Mouse (Mus musculus) limb, embryonic 14.5 days (tissue): ENCODE results near the gene Abi3. TPM values are rescaled to one million over a fixed set of nuclear protein-coding genes. Genes with fewer than 3 reads are reported as not detected.

Source experiments
- ATAC-seq: fragments of 200-750 bp; cut with Nextera tagmentation; 2 replicates; pipeline ENCODE4 v1.8.0; 2017; ENCODE audit warnings: low read depth, moderate number of reproducible peaks, moderate TSS enrichment; ENCODE audit not compliant: low FRiP score
- DNase-seq: peaks from one replicate; pipeline ENCODE4 v3.0.0-alpha.2; 2015; ENCODE audit warnings: low spot score
- H3K27ac ChIP-seq: fragments of 300-500 bp; sonication (generic); replicated peaks from 2 replicates; pipeline ENCODE4 v1.5.1; 2014; ENCODE audit warnings: low read depth, mild to moderate bottlenecking, low read length, moderate library complexity, mixed read lengths
- H3K27me3 ChIP-seq: fragments of 300-500 bp; sonication (generic); 2 replicates; pipeline ENCODE4 v1.6.1; 2014; ENCODE audit warnings: low read length, mixed read lengths; ENCODE audit not compliant: control insufficient read depth, insufficient read depth
- H3K36me3 ChIP-seq: fragments of 300-500 bp; sonication (generic); 2 replicates; pipeline ENCODE4 v1.6.1; 2014; ENCODE audit warnings: mild to moderate bottlenecking, low read length, moderate library complexity, mixed read lengths; ENCODE audit not compliant: control insufficient read depth, insufficient read depth
- H3K4me1 ChIP-seq: fragments of 300-500 bp; sonication (generic); 2 replicates; pipeline ENCODE4 v1.6.1; 2014; ENCODE audit warnings: antibody characterized with exemption, low read length, mixed read lengths; ENCODE audit not compliant: control insufficient read depth, insufficient read depth
- H3K4me2 ChIP-seq: fragments of 300-500 bp; sonication (generic); replicated peaks from 2 replicates; pipeline ENCODE4 v1.6.1; 2014; ENCODE audit warnings: low read depth, mild to moderate bottlenecking, low read length, moderate library complexity; ENCODE audit not compliant: severe bottlenecking
- H3K4me3 ChIP-seq: fragments of 300-500 bp; sonication (generic); replicated peaks from 2 replicates; pipeline ENCODE4 v1.5.1; 2014; ENCODE audit warnings: low read length
- H3K9ac ChIP-seq: fragments of 300-500 bp; sonication (generic); 2 replicates; pipeline ENCODE4 v1.6.1; 2014; ENCODE audit warnings: mild to moderate bottlenecking, low read depth, low read length, moderate library complexity; ENCODE audit not compliant: severe bottlenecking
- H3K9me3 ChIP-seq: fragments of 300-500 bp; sonication (generic); 2 replicates; pipeline ENCODE4 v1.6.1; 2016; ENCODE audit warnings: low read length; ENCODE audit not compliant: control insufficient read depth
- POLR2A ChIP-seq: fragments of 200-500 bp; IDR thresholded peaks from 2 replicates; pipeline ENCODE4 v1.8.0; 2012; ENCODE audit warnings: inconsistent platforms, mild to moderate bottlenecking, moderate library complexity, borderline replicate concordance; ENCODE audit not compliant: insufficient read depth, insufficient read length; ENCODE audit errors: extremely low read depth
- WGBS: fragments of 180-500 bp; shearing (Covaris S2); extraction: QIAGEN DNeasy Blood & Tissue Kit; methylation state at CpG from one replicate; pipeline ENCODE4 v1.1.7; 2014; 5-methylcytosine and 5-hydroxymethylcytosine counted together
- polyA plus RNA-seq, 2 experiments: library from polyadenylated mRNA; depleted of rRNA in 1 of 2; stranded (reverse) in 1 of 2; unstranded in 1 of 2; fragments of >200 nt; fragmentation: Nextera tagmentation in 1 of 2; extraction: Ambion mirVana in 1 of 2; gene quantifications; 2 replicates each; pipeline versions ENCODE4 v1.2.1 to v1.2.3; 2012 to 2014

Gene Abi3
- polyA plus RNA-seq, 2 experiments = 5.5 to 7.8 TPM

DNA sequence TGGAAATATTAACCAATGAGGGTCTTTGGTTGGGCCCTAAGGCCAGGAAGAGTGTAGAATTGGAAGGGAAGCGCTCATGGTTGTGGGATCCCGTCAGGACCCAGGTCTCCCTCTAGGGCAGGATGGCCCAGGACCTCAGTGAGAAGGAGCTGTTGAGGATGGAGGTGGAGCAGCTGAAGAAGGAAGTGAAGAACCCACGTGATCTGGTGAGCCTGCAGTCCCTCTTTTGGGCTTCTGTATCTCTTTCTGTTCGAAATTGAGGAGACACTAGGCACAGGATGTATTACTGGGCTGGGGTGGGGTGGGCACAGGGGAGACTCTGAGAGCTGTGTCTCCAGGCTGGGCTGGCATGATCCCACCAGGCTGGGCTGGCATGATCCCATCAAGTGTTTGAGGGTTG, 2.7 kb upstream of the Abi3 start:
- H3K9ac ChIP-seq = no peak overlapping the region
- no peak overlapping the region for H3K4me2 ChIP-seq
- peaks cover 6% of the 10 kb centered on the region; the same call in 1 of the 2 replicates for H3K4me1 ChIP-seq
- 69% methylated on average over 4 of the region's 4 CpGs for WGBS
- DNase-seq (no peak), ATAC-seq (no peak)
- no peaks in the 10 kb centered on the region for H3K9me3 ChIP-seq
- no peak overlapping the region for H3K4me3 ChIP-seq
- TF ChIP-seq POLR2A = no peak
- H3K27ac ChIP-seq = no peak overlapping the region
- no peaks in the 10 kb centered on the region for H3K36me3 ChIP-seq
- no peaks in the 10 kb centered on the region for H3K27me3 ChIP-seq

DNA sequence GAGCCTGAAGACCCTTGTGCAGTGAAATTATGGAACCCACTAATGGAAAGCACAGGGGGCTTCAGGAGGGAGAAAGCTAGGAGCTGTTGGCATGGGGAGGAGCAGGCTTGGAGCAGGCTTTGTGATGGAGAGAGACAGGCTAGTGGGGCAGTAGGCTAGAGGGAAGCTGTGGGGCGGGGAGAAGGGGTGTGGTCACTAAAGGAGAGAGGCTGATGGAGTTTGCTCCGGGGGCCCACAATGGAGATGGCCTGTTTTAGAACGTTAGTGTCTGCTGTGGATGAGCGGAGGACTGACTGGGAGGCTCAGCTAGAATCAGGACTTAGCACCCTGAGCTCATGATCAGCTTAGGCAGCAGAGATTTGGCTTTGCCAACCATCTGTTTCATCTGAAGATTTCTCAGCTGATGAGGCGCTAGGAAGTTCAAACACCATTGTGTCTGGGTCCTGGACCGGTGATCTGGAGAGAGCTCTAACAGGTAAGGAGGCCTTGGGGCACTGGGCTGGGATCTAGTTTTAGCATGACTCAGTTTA, 1.2 kb upstream of the Abi3 start:
- no peak overlapping the region for H3K27ac ChIP-seq
- no peak overlapping the region for H3K4me3 ChIP-seq
- no peak for TF ChIP-seq POLR2A
- no peaks in the 10 kb centered on the region for H3K27me3 ChIP-seq
- H3K9ac ChIP-seq = no peak overlapping the region
- DNase-seq = no peak
- H3K36me3 ChIP-seq = no peaks in the 10 kb centered on the region
- no peaks in the 10 kb centered on the region for H3K9me3 ChIP-seq
- WGBS = 57% methylated on average over 6 of the region's 6 CpGs
- H3K4me1 ChIP-seq = peaks cover 6% of the 10 kb centered on the region; the same call in 1 of the 2 replicates
- no peak overlapping the region for H3K4me2 ChIP-seq
- ATAC-seq = no peak

DNA sequence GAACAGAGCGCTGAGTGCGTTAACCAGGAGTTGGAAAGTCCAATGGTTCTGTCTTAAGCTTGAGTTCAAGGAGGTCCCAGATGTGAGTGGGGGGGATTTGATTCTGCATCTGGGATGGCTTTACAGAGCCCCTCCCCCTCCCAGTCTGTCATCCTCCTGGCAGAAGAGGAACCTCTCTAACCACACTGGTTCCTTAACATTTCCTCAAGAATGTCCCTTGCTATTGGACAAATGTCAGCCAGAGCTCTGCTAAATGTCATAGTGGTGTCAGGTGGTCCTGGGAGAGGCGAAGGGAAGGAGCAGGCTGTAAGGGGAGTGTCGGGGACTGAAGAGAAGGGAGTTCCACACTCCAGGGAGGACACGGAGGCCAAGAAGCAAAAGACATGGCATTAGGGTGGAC, 677 bp upstream of the Abi3 start:
- Histone ChIP-seq H3K27ac (no peak overlapping the region), H3K9me3 (no peaks in the 10 kb centered on the region), H3K27me3 (no peaks in the 10 kb centered on the region), H3K4me2 (no peak overlapping the region), H3K4me1 (peaks cover 6% of the 10 kb centered on the region; the same call in 1 of the 2 replicates), H3K36me3 (no peaks in the 10 kb centered on the region), H3K4me3 (no peak overlapping the region), H3K9ac (no peak overlapping the region)
- DNase-seq (no peak), ATAC-seq (no peak)
- WGBS = 70% methylated on average over 5 of the region's 5 CpGs
- no peak for TF ChIP-seq POLR2A

DNA sequence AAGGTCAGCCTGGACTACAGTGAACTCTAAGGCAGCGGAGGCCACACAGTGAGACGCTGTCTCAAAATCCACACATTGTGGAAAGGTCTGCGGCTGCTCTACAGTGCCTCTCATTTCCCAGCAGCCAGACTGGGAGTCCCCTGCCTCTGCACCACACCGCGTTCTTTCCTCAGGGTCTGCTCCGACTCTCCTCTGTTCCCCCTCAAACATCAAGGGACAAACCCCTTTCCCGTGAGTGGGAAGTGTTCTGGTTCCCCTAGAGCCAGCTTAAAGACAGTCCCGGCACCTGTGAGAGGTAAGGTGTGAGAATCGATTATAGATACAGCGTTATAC, 812 bp downstream of the Abi3 start:
- Histone ChIP-seq H3K4me1 (peaks cover 17% of the 10 kb centered on the region), H3K36me3 (no peaks in the 10 kb centered on the region), H3K27me3 (peaks cover 2% of the 10 kb centered on the region; the same call in 1 of the 2 replicates), H3K4me2 (peak overlapping the region; percentile 20; the same call in 1 of the 2 replicates), H3K4me3 (peak overlapping the region; percentile 9), H3K9me3 (no peaks in the 10 kb centered on the region), H3K9ac (no peak overlapping the region), H3K27ac (no peak overlapping the region)
- no peak for DNase-seq
- WGBS = 55% methylated on average over 9 of the region's 10 CpGs
- no peak for ATAC-seq
- TF ChIP-seq POLR2A = no peak

- H3K9me3 ChIP-seq = no peaks in the 10 kb centered on the region
- H3K36me3 ChIP-seq = no peaks in the 10 kb centered on the region
- ATAC-seq = no peak
- H3K9ac ChIP-seq = no peak overlapping the region
- H3K27me3 ChIP-seq = peaks cover 8% of the 10 kb centered on the region
- H3K4me3 ChIP-seq = no peak overlapping the region
- TF ChIP-seq POLR2A = no peak
- 72% methylated on average over 5 of the region's 5 CpGs for WGBS
- peaks cover 23% of the 10 kb centered on the region for H3K4me1 ChIP-seq
- no peak for DNase-seq
- H3K4me2 ChIP-seq = peak overlapping the region; percentile 10; the same call in 1 of the 2 replicates
- no peak overlapping the region for H3K27ac ChIP-seq
Observed at GRCm38 (mm10) chr11:95840694-95841497, 1.4 kb downstream of the Abi3 start.
